Mouse (Mus musculus) liver, postnatal 0 days (tissue): ENCODE data around the gene Ppp1r1c.

Experiments used
- CTCF ChIP-seq: sonication (generic); IDR thresholded peaks from 2 replicates; pipeline ENCODE4 v1.5.1; 2016; ENCODE audit warnings: antibody characterized with exemption, low read depth
- EP300 ChIP-seq: IDR thresholded peaks from 2 replicates; pipeline ENCODE4 v1.6.1; 2016; ENCODE audit warnings: antibody characterized with exemption, low read depth, mild to moderate bottlenecking

- no peak for TF ChIP-seq CTCF
- TF ChIP-seq EP300, result no peak
Measured at GRCm38 (mm10) chr2:79738958-79739357, 31.4 kb downstream of the Ppp1r1c start.
